Mouse (Mus musculus) spleen, postnatal 10 days (tissue): ENCODE measurements around the gene Phf14.

Experiments
- DNase-seq, 2 experiments: peaks; one replicate each; pipeline ENCODE4 v3.0.0; 2021 to 2022; ENCODE audit warnings: low spot score in 2 of 2

Gene Phf14

GRCm38 (mm10) chr6:12020738-12021137 is 113.1 kb downstream of the Phf14 start:
- DNase-seq, result no peak

DNA sequence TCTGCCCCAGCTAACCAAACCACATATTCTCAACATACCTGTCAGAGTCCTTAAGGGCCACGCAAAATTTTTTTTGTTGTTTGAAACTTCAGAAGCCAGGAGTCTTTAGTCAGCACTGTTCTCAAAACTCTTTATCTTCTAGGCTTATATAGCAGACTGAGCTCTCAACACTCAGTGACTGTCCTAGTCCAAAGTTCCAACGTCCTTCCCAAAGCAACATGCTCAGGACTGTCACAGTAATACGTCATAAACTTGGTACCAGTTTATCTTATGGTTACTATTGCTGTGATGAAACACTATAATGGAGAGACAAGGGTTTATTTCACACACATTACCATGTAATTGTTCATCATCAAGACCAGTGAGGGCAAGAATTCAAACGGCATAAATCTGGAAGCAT is 113.9 kb downstream of the Phf14 start:
- no peak for DNase-seq

- no peak for DNase-seq
These were observed 115.8 kb downstream of the Phf14 start for GRCm38 (mm10) chr6:12023395-12023794.

DNA sequence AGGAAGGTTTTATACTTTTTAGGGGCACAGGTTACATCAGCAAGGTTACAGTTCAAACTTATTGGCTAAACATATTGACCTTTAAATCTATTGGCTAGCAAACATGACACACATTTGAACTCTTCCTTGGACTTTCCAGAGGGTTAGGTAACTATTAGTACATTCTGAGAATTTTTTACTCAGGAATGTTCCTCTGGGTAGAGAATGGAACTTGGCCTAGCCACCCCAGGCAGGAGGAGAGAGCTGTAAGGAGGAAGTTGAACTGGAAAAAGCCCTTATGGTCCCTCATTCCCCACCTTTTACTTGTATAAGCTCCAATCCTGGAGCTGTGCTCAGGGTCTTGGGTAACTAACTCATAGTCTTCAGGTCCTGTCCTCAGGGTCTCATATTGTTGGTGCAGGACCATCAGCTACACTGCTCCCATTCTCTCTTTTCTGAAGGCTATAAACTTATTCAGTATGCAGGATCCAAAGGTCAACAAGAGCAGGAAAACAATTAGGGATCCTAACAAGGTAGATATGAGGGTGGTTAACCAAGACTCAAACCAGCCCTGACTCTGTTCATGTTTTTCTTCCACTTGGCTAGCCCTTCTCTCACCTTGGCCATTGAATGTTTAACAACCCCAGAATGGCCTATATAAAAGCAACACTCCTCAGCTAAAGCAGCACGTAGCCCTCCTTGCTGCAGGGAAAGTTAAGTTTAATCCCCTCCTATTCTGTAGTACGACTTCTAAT is 119.4 kb downstream of the Phf14 start:
- DNase-seq, result no peak

DNA sequence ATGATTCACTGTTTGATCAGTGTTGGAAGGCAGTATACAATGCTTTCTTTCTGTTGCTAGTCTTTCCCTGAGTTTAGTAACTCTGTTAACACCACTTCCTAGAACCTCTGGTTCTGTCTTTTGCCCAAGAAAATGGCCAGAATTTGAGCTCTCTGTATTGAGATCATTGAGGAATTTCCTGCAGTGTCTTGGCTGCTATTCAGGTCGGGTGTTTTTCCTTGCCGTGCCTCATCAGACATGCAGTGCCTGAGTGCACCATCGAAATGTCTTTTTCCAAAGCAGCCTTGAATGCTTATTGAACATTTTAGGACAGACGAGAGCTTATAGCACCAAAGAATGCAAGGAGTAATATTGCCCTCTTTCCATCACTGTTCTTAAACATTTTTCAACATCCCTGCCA is 127.0 kb downstream of the Phf14 start:
- DNase-seq, result no peak

GRCm38 (mm10) chr6:12038268-12038667 is 130.7 kb downstream of the Phf14 start:
- no peak for DNase-seq

DNA sequence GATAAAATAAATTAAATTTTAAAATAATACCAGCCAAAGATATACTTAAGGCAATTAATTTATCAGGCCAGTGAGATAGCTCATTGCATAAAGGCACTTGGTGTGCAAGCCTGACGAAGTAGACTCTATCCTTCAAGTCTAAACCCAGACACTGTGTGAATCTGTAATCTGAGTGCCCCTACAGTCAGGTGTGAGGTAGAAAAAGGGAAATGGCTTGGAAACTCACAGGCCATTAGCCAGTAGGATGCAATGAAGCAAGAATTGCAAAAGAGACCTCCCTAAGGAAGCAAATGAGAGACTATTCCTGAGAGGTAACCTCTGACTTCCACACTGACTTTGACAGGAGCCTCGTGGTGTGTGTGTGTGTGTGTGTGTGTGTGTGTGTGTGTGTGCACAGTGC is 145.3 kb downstream of the Phf14 start:
- DNase-seq, result no peak

GRCm38 (mm10) chr6:12054149-12054548 is 146.5 kb downstream of the Phf14 start:
- DNase-seq, result no peak

- no peak for DNase-seq
These were observed 151.1 kb downstream of the Phf14 start for GRCm38 (mm10) chr6:12058717-12059116.

GRCm38 (mm10) chr6:12059971-12060370 is 152.4 kb downstream of the Phf14 start:
- DNase-seq, result no peak

DNA sequence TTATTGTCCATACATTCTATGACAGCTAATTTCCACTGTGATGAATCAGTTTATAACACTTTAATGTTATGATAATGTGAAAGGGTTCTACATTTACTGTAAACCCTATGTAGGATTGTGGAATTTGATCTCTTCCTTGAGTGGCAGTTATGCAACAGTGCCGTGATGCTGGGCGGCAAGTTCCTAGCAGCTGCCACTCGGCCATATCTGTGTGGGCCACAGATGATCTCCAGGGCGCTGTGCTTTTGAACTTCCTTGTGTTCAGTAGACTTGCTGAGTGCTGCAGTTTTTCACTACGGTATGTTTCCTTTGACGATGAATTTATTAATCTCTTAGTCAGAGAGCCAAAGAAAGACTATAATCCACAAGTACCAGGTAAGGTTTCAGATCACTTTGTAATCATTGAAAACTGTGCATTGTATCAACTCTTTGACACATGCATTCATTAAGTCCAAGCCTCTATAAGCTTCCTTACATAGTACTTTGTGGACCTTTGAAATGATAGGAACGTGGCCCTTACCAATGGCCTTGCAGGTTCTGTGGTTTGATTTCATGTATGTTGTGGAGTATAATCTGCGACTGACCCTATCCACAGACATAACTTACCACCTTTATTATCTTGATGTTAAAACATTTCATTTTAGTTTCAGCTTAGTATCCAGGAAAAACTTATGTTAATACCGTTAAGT is 153.0 kb downstream of the Phf14 start:
- no peak for DNase-seq

DNA sequence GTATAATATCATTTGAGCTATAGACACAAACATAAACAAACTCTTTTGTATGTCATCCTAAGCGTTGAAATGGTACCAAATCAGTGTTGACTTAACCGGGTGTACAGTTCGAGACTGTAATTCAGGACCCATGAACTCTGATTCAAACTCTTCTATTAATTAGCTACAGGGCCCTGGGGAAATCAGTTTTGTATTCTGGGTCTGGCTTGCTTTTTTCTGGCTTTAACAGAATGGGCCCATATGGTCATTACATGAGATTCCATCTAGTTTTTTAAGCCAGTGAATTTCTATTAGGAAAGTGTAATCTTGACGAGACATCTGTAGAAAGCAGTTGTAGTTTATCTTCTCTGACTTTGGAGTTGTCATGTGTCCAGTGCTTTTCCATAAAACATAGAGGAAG is 160.3 kb downstream of the Phf14 start:
- DNase-seq, result no peak

DNA sequence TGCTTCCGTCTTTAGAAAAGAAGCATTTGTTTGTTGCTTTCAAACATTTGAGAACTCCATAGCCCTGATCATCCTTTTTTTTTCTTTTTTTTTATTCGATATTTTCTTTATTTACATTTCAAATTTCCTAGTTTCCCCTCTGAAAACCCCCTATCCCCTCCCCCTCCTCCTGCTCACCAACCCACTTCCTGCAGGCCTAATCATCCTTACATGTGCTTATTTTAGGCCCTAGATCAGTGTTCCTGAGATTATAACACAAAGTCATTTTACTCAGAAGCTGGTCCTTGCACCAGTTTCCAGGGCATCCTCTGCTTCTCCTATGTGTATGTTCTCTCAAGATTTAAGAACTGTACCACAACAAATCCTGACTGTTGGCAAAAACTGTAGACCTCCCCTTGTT is 161.7 kb downstream of the Phf14 start:
- DNase-seq, result no peak

- DNase-seq, result no peak
These were observed 167.0 kb downstream of the Phf14 start for GRCm38 (mm10) chr6:12074599-12074998.

DNA sequence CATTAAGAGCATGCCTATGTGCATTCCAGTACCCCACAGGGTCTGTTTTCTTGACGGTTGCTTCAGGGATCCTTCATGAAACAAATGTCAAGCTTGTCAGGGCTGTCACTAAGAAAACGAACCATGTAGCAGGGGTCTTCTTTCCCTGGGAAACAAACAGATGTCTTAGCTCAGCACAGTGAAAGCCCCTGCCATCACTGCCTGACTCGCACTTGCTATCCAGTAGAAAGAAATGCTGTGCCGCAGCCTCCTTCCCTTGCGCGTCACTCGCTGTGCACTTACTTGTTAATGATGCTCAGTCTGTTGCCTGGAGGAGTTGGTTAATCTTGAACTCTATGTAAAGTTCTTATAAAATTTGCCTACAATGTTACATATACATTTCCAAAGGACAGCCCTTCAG is 169.7 kb downstream of the Phf14 start:
- no peak for DNase-seq

GRCm38 (mm10) chr6:12077880-12078618 is 170.4 kb downstream of the Phf14 start:
- DNase-seq, result no peak

DNA sequence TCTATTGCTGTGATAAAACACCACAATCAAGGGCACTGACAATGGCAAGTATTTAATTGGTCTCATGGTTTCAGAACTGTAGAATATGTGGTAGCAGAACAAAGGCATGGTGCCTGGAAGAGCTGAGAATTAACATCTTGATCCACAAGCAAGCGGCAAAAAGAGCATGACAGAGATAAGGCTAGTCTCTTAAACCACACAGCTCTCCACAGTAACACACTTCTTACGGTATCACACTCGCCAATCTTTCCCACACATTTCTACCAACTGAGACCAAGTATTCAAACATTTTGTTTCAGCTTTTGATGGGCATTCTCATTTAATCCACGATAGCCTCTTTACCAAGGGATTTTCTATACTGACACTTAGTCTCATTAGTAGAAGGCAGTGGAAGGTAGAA is 171.7 kb downstream of the Phf14 start:
- no peak for DNase-seq

GRCm38 (mm10) chr6:12080423-12080822 is 172.8 kb downstream of the Phf14 start:
- no peak for DNase-seq

- DNase-seq, result no peak
These were observed 174.1 kb downstream of the Phf14 start for GRCm38 (mm10) chr6:12081722-12082121.

DNA sequence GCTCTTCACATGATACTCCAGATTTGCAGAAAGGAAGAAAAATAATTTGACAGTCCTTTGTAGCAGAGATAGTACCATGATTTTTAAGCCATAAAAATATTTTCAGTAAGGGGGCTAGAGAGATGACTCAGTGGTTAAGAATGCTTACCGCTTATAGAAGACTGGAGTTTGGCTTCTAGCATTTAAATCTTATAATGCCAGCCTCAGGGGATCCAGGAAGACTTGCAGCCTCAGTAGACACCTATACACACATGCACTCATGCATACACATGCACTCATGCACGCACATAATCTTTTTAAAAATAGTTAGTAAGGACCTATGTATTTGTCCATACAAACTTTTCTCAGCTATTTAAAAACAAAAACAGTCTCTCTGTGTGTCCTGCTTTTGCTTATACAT is 174.5 kb downstream of the Phf14 start:
- DNase-seq, result no peak

- no peak for DNase-seq
These were observed 175.1 kb downstream of the Phf14 start for GRCm38 (mm10) chr6:12082531-12083216.

GRCm38 (mm10) chr6:12084721-12085120 is 177.1 kb downstream of the Phf14 start:
- no peak for DNase-seq
